Mouse (Mus musculus): Measurements from ENCODE around the gene Slc46a3. TPM values are rescaled to one million over a fixed set of nuclear protein-coding genes. Genes with fewer than 3 reads are reported as not detected.
"Not testable (repeated sequence)": the region's sequence is repeated elsewhere in the genome, so short reads cannot be mapped to it uniquely, and the experiment has no call there.

The Slc46a3 gene
- 10 to 100 TPM in 2 of 4 experiments, 1 to 10 TPM in 2; 7.3 to 12.0 (median 9.9) TPM for total RNA-seq (2022)

- DNase-seq (ENCODE audit: low spot score in 2 of 2) = peak; percentile 94
These were observed at the start of gene Slc46a3 for GRCm38 (mm10) chr5:147894455-147895076. Gene Slc46a3, minus strand, starts transcription at chr5:147894815.

DNA sequence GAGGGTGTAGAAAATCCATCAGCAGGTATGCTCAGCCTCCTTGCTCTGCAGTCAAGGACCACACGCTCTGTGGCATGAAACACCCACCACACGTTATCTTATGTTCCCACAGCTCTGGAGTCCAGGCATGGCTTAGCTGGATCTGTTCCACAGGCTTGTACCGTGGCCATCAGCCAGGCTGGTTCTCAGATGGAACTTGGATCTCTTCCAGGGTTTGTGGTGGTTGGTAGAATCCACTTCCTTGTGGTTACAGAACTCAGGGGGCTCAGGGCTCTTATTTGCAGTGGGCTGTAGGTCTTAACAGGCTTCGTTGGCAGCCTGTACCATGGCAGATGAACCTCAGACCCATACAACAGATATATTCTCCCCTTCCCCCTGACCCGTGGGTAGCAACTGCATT, 44.6 kb upstream of the Slc46a3 start:
- no peak for DNase-seq (ENCODE audit: low spot score in 2 of 2)

DNA sequence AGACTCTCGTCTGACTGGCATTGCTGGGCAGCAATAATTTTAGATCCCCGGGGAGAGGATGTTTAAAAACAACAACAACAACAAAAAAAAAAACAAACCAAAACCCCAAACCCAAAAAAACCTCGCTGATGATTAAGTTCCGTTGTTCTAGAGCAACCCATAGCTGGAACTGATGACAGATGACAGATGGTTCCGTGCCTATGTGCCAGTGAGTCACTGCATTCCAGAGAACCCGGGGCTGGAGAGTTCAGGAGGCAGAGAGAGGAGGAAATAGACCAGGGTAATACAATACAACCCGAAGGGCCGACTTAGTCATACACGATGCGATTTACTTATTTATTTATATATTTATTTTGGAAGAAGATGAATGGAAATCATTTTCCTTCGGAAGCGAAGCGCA, 40.5 kb upstream of the Slc46a3 start:
- DNase-seq (ENCODE audit: low spot score in 2 of 2) = no peak

DNA sequence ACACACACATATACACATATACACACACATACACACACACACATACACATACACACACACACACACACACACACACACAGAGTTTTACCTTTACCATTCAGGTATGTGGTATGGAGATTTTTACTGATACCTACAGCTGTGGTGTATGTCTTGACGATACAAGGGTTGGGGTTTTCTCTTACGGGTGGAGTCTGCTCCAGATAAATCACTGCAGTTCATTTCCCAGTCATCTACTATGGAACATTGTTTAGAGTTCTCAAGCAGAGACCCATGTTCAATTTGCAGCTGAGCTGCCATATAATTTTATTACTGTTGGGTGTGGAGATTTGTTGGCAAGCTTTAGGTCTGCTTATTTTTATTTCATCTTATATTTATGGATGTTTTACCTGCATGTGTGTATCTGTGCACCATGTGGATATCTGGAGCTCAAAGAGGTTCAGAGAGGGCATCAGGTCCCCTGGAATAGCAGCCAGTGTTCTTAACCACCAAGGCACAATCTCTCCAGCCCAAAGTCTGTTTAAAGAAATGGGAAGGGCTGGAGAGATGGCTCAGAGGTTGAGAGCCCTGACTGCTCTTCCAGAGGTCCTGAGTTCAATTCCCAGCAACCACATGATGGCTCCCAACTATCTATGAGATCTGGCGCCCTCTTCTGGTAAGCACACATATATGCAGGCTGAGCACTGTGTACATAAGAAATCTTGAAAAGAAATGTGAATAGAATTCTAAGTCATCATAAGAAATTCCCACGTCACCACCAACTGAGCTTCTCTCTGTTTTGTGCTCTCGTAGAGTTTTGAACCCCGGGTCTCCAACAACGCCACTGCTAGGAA, 34.3 kb upstream of the Slc46a3 start:
- DNase-seq (ENCODE audit: low spot score in 2 of 2) = no peak

DNA sequence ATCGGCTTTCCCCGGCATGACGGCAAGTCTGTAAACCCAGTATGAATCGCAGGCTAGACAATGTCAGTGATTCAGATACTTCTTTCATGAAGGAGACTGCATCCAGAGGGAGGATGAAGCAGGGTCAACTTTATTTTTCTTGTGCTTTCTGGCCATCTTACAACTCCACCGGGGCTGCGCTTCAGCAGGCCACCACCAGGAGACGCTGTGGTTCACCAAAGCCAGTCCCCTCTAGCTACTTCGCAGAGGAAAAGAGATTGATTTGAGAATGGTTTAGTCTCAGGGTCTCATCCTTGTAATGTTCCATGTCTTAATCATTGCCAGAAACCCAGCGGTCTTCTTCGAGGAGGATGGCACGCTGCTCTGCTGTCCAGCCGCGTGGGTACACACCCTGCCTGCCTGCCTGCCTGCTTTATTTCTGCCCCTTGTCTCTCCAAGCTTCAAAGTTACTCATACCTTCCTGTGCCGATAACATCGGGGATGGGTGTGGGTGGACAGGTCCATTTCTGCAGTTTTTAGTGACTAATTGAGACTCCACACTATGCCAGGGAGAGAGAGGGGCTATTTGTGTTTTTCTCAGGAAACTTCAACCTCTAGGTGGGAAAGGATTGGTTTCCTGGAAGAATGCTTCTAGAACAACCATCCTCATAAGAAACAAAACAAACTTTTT, 31.5 kb upstream of the Slc46a3 start:
- DNase-seq (ENCODE audit: low spot score in 2 of 2) = no peak

- no peak for DNase-seq (ENCODE audit: low spot score in 2 of 2)
These were observed 30.0 kb upstream of the Slc46a3 start for GRCm38 (mm10) chr5:147924621-147925020.

DNA sequence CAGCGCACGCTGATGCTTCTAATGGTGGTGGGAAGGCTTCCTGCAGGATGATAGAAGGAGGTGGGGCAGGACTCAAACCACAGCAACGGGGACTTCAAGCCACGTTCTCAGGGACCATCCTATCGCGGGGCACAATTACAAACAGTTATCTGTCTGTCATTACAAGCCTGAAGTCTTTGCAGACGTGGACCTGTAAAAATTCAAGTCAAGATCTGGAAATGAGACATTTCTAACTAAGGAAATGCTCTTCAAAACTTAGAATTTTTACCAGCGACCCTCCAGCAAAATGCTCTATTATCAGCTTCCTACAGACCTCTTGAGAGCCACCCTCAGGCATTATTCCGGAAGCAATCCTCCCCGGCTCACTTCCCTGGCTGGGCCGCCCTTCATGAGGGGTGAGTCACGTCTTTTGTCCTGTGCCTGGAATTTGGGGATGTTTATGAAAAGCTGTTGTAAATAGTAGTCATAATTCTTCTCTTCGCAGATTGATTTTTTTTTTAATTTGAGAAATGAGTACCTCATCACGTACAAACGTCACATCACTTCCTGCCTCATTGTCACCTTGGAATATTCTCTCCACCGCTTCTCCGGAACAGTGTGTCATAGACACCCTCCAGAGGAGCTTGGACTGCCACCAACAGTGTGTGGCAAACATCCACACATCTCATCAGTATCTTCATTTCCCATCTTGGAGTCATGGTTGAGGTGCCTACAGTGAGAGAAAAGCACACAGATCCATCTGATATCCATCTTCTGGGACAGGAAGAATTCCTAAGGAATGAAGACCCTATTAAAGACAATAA, 23.6 kb upstream of the Slc46a3 start:
- DNase-seq (ENCODE audit: low spot score in 2 of 2) = no peak

- DNase-seq (ENCODE audit: low spot score in 2 of 2) = no peak
These were observed 21.6 kb upstream of the Slc46a3 start for GRCm38 (mm10) chr5:147916171-147916570.

GRCm38 (mm10) chr5:147915038-147915566, 20.5 kb upstream of the Slc46a3 start:
- DNase-seq (ENCODE audit: low spot score in 2 of 2) = no peak

DNA sequence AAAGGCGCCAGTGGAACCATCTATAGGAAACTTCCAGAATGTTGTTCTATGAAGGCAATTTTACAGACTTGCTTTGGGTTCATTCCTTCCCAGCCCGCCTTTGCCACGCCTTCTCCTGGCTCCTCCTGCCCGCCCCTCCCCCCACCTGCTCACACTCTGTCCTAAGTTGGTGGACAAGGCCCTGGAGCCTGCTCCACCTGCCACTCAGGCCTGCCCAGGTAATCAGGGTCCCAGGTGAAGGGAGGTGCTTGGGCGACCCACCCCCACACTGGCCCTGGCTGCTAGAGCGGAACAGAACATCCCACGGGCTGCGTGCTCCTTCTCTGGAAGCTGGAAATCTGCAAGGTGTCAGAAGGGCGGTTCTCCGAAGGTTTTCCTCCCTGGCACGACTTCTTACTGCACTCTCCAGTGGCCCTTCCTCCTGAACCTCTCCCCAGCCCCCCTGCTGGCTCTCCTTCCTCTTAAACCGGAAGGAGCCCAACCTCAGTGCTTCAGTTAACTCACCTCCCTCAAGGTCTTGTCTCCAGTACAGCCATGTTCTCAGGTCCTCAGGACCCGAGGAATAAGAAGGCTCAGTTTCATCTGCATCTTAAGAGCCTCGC, 18.7 kb upstream of the Slc46a3 start:
- DNase-seq (ENCODE audit: low spot score in 2 of 2) = no peak

- no peak for DNase-seq (ENCODE audit: low spot score in 2 of 2)
These were observed 17.1 kb upstream of the Slc46a3 start for GRCm38 (mm10) chr5:147911744-147912143.

GRCm38 (mm10) chr5:147910807-147911509, 16.3 kb upstream of the Slc46a3 start:
- DNase-seq (ENCODE audit: low spot score in 2 of 2) = no peak

GRCm38 (mm10) chr5:147907851-147908250, 13.2 kb upstream of the Slc46a3 start:
- DNase-seq (ENCODE audit: low spot score in 2 of 2) = no peak

DNA sequence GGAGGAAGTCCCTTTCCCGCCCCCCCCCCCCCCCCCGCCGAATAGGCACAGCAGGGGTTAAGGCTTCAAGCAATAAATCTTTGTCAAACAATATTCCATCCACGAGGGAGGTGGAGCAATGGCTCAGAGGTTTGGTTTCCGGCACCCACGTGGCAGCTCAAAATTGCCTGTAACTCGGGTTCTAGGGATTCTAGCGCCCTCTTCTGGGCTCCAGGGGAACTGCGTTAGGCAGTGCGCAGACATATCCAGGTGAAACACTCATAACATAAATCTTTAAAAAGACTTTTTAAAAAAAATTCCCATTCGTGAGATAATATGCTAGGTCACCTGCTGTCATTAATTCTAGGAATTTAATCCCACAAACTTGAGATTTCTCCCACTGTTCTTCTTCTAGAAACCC, 12.5 kb upstream of the Slc46a3 start:
- DNase-seq (ENCODE audit: low spot score in 2 of 2) = no peak

GRCm38 (mm10) chr5:147903166-147903565, 8.6 kb upstream of the Slc46a3 start:
- DNase-seq (ENCODE audit: low spot score in 2 of 2) = no peak

DNA sequence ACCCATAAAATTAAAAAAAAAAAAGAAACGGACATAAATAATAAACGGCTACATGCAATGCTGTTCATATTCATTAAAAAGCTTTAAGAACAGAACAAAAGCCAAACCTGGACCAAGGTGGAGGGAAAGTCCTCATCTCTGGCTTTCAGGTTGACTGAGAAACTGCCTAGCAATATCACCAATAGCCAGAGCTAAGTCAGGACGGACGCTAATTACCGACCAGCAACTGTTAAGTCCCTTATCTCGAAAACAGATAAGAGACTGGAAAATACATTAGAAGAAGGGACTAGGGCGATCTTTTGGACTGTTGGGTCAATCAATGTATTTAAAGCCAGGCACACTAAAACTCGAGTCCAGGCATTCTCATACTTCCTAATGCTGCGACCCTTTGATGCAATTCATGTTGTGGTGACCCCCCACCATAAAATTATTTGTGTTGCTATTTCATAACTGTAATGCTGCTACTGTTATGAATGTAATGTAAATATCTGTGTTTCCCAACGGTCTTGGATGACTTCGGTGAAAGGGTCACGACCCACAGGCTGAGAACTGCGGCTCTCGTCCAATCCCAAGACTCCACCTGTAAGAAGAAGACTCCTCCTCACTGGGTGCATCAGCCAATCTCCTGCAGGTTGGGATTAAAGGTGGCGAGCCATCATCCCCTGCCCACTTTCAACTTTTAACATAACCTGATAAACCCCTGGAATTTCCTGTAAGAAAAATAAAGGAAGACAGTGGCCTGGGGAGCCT, 7.6 kb upstream of the Slc46a3 start:
- no peak for DNase-seq (ENCODE audit: low spot score in 2 of 2)

DNA sequence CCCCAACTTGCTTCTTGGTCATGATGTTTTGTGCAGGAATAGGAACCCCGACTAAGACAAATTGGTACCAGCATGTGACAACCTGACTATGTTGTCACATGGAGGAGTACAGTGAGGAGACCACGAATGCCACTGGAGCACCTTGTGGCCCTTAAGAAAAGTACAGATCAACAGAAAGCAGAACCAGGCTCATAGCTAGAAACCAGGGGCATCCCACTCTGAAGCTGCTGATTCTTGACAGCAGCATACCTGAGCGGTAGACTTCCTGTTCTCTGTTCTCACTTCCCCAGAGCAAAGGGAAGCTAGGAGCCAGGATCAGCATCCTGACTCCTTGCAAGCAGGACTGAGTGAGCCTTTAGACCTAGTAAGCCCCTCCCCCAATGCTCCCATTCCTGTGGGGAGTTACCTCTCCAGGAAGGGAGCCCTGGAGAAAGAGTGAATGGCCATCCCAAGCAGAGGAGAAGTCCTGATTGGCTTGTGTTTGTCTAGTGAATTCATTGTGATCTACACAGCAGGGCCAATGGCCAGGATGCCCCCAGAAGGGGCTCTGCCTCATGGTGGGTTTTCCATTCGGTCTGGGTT, 4.4 kb upstream of the Slc46a3 start:
- DNase-seq (ENCODE audit: low spot score in 2 of 2) = no peak

GRCm38 (mm10) chr5:147898254-147898653, 3.6 kb upstream of the Slc46a3 start:
- no peak for DNase-seq (ENCODE audit: low spot score in 2 of 2)

GRCm38 (mm10) chr5:147896501-147896900, 1.9 kb upstream of the Slc46a3 start:
- DNase-seq (ENCODE audit: low spot score in 2 of 2) = not testable (repeated sequence)

Data from gastrocnemius, adult 8-10 months (tissue).